Mouse (Mus musculus) E14TG2a.4 (cell line): ENCODE measurements around the gene Unc13c.

Experiments
- CTCF ChIP-seq: conservative IDR thresholded peaks from 2 replicates; pipeline ENCODE4 v1.5.1; 2014; ENCODE audit warnings: low read length
- NANOG ChIP-seq: IDR thresholded peaks from 2 replicates; pipeline ENCODE4 v1.6.1; 2014; ENCODE audit warnings: borderline replicate concordance, low read length, mixed read lengths

DNA sequence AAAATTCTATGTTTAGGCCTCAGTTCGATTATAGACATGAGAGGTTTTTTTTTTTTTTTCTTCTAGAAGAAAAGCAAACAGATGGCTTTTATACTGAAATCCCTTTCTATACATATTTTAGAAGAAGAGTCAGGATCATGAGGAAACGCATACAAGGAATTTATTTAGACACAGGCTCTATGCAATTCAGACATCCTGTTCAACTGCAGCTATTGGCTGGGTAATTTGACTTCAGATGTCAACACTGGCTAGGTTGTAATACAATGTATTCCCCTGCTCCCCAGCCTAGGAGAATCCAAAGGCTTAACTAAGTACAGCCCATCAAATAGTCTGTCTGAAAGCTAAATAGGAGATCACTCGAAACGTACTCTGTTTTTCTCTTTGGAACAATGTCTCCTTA is 355.9 kb downstream of the Unc13c start:
- TF ChIP-seq CTCF (no peak), NANOG (no peak)
